Mouse (Mus musculus) thymus, adult 2 months (tissue): ENCODE measurements around the gene Dcaf1.

Source experiments
- CTCF ChIP-seq: fragments of 200-500 bp; IDR thresholded peaks from 2 replicates; pipeline ENCODE4 v1.5.1; 2012; ENCODE audit warnings: mild to moderate bottlenecking, control low read depth, low read length, moderate library complexity, borderline replicate concordance; ENCODE audit not compliant: control insufficient read depth, poor library complexity, insufficient read depth; ENCODE audit errors: extremely low read depth
- POLR2A ChIP-seq: fragments of 200-500 bp; IDR thresholded peaks from 2 replicates; pipeline ENCODE4 v1.6.1; 2012; ENCODE audit warnings: mild to moderate bottlenecking, low read length, control low read depth, moderate library complexity; ENCODE audit not compliant: control insufficient read depth, poor library complexity, insufficient read depth; ENCODE audit errors: extremely low read depth

DNA sequence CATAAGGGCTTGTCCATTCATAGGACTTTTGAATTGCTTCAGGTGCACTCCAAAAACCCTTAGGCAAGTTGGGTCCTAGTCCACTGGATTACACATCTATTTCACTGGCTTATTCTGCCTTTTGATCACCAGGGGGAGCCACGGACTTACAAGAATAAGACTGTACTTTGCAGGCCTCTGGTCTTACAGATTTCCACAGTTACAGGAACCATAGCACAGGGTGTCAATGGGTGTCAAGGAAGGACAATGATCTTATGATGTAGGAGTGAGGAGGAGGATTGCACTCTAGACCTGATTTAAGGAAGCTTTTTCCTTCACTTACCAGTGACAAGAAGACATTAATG lies 82.1 kb downstream of the Dcaf1 start:
- no peak for TF ChIP-seq CTCF
- TF ChIP-seq POLR2A, result no peak
